Mouse (Mus musculus) spleen, adult 2 months (tissue): ENCODE data around the gene Ccl26.
"Not testable (repeated sequence)": the region's sequence is repeated elsewhere in the genome, so short reads cannot be mapped to it uniquely, and the experiment has no call there.

Source experiments
- CTCF ChIP-seq: fragments of 200-500 bp; IDR thresholded peaks from 2 replicates; pipeline ENCODE4 v1.5.1; 2011; ENCODE audit warnings: mild to moderate bottlenecking, inconsistent platforms; ENCODE audit not compliant: insufficient read depth, insufficient read length, insufficient replicate concordance; ENCODE audit errors: extremely low read depth
- POLR2A ChIP-seq: fragments of 200-500 bp; IDR thresholded peaks from 2 replicates; pipeline ENCODE4 v1.6.1; 2011; ENCODE audit warnings: low read depth, low read length, inconsistent platforms

- TF ChIP-seq POLR2A, CTCF: not testable (repeated sequence)
These were observed 43.3 kb upstream of the Ccl26 start for GRCm38 (mm10) chr5:135606717-135607116.
